Mouse (Mus musculus) MN1 (cell line): Measurements from ENCODE around the gene Nr6a1.

Experiments
- DNase-seq: peaks from one replicate; pipeline ENCODE4 v3.0.0-alpha.2; 2016; ENCODE audit warnings: low spot score

Nr6a1 gene

DNA sequence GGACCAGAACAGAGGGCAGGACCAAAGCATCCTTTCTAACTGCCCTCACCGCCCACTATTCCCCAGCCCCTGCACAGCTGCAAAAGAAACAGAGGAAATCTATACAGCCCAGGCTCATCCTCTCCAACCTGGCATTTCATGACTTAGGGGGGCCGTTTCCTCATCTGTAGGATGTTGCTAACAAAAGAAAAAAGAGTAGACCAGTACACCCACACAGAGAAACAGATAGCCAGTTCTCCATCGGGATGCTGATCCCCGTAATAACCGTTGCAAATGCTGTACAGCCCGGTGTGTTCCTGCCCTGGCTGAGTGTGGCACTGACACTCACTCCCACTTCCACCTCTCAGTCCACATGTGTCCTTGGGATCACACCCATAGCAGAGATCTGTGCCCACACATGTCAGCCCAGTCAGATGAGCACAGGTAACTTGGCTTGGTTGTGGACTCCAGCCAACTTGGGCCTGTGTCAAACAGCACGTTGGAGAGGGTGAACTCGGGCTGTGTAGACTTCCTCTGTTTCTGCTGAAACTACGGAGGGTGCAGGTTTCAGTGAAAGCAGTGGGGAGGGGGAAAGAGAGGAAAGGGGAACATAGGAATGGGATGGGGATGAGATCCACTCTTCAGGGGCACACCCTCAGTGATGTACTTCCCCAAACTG is 9.4 kb upstream of the Nr6a1 start:
- no peak for DNase-seq

DNA sequence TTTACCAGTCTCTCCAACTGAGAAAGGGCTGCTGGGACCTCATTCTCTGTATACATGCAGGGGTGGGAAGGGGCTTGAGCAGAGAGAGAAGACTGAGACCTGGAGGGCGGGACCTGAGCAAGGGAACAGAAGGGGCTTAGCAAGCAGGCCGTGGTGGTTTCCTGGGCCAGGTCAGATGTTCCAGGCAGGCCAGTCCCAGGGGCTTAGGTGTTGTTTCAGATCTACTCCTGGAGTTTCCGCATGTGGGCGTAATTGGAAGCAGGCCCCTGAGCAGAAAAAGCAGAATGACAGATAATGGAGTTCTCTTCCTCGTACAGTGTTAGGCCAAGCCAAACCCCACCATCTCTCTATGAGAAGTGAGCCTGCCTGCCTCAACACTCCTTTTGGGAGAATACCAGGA is 7.4 kb upstream of the Nr6a1 start:
- peak; percentile 41 for DNase-seq

DNA sequence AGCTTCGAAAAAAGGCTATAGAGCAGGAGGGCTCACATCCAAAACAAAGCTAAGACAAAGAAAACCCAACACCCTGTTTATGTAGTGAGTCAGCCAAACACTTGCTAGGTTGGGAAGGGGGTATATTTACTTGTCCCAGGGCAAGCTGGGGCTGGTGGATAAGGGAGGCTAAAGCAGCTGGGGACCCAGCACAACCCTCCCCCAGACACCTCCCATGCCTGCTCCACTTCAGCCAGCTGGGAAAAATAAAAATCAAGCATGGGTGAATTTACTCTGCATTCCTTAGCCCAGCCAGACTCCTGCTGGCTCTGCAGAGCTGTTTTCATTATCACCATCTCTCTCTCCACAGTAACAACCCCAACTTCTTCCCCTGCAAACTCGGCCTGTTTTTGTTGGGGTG is 6.4 kb upstream of the Nr6a1 start:
- DNase-seq: no peak

DNA sequence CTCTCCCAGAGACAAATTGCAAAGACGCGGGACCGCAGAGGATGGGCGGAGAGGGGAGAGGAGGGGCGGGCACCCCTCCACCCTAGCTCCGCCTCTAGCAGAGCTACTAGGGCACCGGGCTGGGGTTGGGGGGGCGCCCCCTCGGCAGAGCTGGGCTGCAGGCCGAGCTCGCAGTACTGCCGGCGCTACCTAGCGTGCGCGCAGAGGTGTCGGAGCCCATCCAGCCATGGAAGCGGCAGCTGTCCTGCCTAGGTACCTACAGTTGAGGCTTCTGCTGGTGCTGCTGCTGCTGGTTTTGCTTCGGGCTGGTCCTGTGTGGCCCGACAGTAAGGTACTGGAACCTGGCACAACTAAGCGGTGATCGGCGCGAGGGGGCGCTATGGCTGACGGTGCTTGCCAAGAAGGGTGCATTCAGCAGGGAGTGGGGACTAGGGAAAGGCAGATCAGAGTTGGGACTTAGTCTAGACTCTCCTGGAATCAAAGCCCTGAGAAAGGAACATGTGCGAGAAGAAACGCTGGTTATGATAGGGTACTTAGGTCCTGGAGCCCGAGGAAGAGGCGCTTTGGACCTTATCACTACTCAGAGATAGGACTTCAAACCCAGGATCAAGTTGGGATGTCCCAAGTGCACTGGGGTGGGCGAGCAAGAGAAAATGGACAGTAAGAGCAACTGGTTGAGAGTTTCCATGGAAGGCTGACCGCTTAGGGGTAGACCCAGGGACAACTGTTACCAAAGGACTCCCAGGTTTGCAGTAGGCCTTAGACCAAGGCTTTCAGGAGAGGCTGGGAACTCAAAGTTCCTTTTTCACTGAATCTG is 4.6 kb upstream of the Nr6a1 start, which contains the start of gene Olfml2a:
Gene Olfml2a, plus strand, starts transcription at position 128 of the 817 bp plus-strand sequence.
- DNase-seq: peak; percentile 56

GRCm38 (mm10) chr2:38930269-38930668 is 2.8 kb upstream of the Nr6a1 start:
- no peak for DNase-seq

- DNase-seq: peak; percentile 98
These were observed 1.2 kb downstream of the Nr6a1 start for GRCm38 (mm10) chr2:38926145-38926891.

DNA sequence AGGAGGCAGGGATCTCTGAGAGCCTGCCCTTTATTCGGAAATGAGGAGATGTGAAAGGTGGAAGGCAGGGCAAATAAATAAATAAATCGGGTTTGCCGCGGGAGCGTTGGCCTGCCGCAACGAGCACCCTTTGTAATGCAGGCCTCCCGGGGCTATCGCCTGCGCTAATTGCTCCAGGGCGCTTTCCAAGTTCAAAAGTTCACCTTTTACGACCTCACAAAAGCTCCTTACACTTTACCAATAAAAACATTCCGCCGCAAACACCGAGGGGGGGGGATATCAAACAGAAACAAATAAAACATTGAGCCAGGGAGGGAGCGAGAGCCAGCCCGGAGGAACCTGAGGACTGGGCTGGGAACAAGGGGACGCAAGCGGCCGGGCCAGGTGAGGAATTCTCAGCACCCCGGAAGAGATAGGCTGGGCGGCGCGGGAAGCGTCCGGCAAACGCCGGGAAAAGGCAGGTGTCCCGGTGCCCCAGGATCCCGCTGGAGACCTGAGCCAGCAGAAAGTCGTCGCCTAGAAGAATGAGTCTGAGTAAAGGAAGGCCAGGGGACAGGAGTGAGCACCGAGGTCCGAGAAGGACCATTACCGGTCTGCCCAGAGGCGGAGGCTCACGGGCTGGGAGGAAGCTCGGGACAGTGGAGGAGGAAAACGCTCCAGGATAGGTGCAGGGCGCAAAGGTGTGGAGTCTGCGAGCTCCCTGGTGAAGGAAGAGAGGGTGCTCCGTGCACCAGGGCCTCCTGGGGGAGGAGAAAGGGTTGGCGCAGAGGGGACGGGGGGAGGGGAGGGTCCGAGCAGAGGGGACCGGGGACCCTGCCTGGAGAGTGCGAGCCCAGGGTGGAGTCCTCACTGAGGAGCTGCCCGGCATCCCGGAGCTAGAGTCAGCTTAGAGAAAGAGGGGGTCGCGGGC is 2.1 kb downstream of the Nr6a1 start:
- DNase-seq: peak; percentile 60

DNA sequence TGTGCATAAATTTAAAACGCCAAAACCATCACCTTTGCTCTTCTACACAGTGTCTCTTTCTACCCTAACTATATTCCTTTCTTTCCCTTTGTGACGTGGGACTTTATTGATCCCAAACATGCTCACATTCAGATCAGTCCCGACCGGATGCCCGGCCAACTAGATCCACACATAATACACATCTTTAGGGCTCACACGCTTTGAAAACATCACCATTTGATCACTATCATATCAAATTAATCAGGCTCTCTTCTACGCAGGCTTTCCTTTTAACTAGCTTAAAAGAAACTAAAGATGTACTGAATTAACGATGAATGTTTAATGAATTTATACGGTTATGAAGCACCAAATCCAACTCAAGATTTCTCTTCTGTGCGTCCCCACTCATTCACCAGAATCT is 2.9 kb downstream of the Nr6a1 start:
- DNase-seq: no peak

DNA sequence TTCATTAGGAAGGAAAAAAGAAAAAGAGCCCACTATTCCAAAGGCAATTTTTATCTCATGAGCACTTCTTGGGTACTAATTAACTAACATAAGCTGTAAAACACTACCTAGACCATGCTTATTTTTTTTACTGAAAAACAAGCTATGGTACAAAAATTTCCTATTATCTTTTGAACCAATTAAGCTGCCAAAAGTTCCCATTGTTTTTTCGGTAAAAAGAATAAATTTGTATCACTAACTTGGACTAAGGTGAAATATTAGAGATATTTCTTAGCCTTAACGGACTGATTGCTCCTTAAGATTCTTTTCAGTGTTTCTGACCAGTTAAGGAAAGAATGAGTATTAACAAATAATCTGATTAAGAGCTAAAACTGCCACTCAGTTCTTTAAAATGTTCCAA is 3.6 kb downstream of the Nr6a1 start:
- no peak for DNase-seq

DNA sequence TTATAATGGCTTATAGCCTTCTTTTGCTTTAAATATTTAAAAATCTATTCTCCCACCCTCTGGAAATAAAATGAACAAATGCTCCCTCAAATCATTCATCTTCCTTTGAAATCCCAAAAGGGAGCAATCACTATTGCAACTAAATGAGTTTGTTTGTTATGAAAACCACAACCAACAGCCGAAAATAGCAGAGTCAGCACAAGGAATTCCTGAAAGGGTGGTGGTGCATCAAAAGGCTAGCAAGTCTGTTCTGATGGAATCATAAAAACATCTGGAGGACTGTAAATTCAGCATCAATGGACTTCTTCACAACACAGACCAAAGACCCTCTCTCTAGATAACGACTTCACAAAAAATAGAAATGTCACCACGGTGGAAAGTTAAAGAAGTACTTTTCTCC is 4.0 kb downstream of the Nr6a1 start:
- no peak for DNase-seq

DNA sequence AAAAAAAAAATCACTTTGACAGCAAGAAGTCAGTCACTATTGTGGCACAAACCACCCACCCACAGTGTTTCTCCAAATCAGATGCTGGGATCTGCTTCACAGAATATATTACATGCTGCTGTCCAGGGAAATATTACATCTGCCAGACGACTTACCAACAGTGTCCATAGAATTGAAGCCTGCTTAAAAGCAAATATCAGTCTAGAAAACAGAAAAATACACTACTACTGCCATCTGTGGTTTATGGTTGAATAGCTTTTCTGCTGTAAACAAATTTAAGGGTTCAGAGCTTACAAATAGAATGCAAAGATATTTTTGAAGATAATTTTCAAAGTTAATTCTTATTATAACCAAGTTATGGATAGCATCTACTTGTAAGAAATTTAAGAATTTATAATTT is 6.1 kb downstream of the Nr6a1 start:
- no peak for DNase-seq

DNA sequence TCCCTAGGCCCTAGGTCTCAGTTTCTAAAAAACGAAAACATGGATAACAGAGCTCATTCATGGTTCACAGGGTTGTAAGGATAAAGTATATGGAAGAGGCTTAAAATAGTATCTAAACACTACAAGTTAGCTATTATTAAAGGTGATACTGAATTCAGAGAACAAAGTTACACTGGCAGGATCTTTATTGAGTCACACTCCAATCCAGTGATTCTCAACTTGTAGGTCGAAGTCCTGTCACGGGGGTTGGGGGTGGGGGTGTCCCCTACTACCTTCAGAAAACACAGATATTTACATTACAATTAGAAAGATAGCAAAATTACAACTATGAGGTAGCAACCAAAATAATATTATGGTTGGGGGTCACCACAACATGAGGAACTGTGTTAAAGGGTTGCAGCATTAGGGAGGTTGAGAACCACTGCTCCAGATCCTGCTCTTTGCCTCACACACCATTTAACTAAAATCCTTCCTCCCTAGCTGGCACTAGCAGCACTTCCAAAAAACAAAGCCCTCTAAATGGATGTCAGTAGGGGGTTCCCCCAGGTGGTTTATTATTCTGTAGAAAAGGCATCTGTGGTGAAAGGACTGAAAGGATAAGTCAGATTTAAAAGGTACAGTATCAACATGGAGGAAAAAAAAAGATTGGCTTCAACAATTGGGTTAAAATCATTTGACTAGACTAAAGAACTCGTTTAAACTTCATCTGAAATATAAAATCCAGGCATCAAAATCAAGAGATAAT is 10.4 kb downstream of the Nr6a1 start:
- no peak for DNase-seq

- no peak for DNase-seq
These were observed 12.5 kb downstream of the Nr6a1 start for GRCm38 (mm10) chr2:38914965-38915364.

DNA sequence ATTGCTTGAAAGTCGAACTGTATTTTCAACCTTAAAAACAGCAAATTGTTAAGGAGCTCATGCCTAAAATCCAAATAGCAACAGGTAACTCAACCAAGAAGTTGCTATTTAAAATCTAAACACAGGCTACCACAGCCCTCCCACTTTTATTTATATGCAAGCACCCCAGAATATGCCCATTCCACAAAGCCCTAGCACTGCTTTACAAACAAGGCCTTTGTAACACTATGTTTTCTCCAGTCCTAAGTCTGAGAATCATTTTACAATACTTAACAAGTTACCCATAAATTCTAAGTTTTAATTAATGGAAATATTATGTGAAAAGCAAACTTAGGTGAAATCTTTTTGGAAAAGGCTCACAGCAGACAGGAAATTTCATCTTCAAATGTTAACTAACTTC is 13.0 kb downstream of the Nr6a1 start:
- DNase-seq: no peak

- DNase-seq: no peak
These were observed 18.9 kb downstream of the Nr6a1 start for GRCm38 (mm10) chr2:38908604-38909003.

- no peak for DNase-seq
These were observed 21.4 kb downstream of the Nr6a1 start for GRCm38 (mm10) chr2:38906097-38906496.

DNA sequence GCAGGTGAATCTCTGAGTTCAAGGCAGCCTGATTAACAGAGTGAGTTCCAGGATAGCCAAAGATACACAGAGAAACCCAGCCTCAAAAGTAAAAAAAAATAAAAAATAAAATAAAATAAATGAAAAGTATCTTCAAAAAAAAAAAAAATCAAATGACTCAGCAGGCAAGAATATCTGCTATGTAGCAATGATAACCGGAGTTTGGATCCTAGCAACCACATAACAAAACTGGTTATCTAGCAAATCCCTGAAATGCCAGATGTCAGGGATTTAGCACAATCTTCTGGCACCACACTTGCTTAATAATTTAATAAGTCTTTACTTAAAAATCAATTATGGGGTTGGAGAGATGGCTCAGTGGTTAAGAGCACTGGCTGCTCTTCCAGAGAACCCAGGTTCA is 23.2 kb downstream of the Nr6a1 start:
- DNase-seq: peak; percentile 55

DNA sequence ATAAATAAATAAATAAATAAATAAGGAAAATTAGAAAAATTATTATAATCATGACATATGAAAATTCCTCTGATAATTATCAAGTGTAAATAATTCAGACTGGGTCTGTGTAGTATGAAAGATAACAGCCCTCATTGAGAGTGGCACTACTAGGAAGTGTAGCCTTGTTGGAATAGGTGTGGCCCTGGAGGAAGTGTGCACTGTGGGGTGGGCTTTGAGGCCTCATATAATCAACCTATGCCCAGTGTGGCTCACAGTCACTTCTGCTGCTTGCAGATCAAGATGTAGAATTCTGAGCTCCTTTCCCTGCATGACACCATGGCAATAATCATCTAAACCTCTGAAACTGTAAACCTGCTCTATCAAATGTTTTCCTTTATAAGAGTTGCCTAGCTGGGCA is 24.6 kb downstream of the Nr6a1 start:
- DNase-seq: no peak

- no peak for DNase-seq
These were observed 46.4 kb downstream of the Nr6a1 start for GRCm38 (mm10) chr2:38880907-38881672.

- no peak for DNase-seq
These were observed 52.9 kb downstream of the Nr6a1 start for GRCm38 (mm10) chr2:38874544-38875108.
